Mouse (Mus musculus) 3134 (cell line): Measurements from ENCODE around the gene Tmem19.
A peak's percentile ranks its signal among the peaks of the same experiment; 100 is the strongest.

Experiments used
- DNase-seq: peaks from one replicate; pipeline ENCODE4 v3.0.0-alpha.2; 2011; ENCODE audit warnings: low spot score; ENCODE audit not compliant: insufficient read length; ENCODE audit errors: extremely low read depth

Gene Tmem19

DNA sequence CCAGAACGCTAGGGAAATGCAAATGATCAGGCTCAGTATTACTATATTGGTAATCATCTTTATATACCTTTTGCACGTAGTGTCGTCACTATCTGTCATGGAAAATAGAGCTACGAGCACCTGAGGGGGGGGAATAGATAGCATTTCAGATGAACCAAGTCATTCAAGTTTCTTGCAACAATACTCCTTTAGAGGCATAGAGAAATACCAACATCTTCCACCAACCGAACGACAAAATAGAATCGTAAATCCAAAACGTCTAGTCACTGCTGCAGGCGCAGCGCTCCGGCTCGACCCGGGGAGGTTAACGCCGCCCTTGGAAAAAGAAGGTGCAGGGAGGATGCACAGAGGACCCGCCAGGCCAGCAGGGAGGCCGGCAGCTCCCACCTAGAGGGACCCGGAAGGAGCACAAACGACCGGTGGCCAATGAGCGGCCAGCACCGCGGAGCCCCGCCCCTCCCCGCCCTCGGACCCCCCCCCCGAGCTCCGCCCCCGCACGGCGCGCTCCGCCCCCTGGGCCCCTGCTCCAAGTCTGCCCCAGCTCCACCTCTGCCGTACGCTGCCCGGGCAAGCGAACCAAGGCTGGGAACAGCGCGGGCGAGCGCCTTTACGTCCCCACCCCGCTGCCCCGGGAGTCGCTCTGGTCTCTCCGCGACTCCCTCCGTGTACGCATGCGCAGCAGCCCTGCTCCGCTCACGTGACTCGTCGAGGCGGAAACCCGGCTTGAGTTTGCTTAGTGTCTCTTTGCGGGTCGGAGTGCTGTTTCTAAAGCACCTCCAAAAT lies at the start of gene Tmem19:
Gene Tmem19 (minus strand): TSS at position 662 of the 783 bp plus-strand sequence.
- peak; percentile 98 for DNase-seq

GRCm38 (mm10) chr10:115406393-115406792 lies 44.1 kb upstream of the Tmem19 start:
- DNase-seq, result peak; percentile 28

DNA sequence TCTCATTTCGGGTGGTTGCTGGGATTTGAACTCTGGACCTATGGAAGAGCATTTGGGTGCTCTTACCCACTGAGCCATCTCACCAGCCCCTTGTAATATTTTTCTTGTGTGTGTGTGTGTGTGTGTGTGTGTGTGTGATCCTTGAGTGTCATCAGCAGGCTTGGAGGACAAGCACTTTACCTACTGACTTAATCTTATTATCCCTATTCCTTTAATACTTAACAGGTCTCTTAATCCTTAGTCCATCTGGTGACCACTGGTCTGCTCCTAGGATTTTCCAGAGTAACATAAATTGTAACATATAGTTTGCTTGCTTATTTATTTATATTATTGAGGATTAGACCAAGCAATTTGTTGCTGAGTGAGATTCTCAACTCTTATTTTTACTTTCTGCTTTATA lies 29.6 kb upstream of the Tmem19 start:
- DNase-seq, result no peak

- DNase-seq, result no peak
Observed at GRCm38 (mm10) chr10:115391076-115391475, 28.8 kb upstream of the Tmem19 start.

- DNase-seq, result no peak
Observed at GRCm38 (mm10) chr10:115387891-115388290, 25.6 kb upstream of the Tmem19 start.

GRCm38 (mm10) chr10:115385018-115386002 lies 23.0 kb upstream of the Tmem19 start:
- peak; percentile 82 for DNase-seq

DNA sequence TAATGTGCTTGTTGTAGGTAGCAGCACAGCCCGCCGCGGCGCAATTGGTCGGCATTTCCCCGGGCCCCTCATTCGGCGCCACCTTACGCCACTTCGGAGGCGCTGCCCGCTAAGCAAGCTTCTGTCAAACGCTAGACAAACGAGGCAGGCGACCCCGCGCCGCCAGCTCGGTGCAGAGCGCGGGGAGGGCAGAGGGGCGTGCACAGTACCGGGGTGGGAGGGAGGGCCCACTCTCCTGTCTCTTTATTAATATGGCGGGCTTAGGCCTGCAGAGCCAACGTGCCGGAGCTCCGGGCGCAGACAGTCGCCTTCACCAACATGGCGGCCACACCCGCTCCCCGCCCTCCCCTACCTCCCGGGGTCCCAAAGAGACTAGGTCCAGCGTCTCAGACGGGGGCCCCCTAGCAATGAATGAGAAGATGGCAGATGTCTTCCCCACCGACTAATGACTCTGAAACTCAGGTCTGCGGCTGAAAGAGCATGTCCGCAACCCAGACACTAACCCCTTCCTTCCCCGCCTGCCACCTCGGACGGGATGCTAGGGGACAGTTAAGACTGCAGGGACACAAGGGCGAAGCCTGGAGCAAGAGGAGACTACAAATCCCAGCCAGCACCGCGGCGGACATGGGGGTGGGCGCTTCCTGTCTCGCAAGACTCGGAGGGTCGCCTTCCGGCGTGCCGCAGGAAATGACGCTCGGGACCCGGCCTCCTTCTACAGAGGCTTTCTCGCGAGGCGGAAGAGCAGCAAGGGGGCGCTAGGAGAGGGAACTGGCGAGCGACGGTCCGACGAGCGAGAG lies 22.1 kb upstream of the Tmem19 start, which contains the start of the genes Thap2 and Zfc3h1:
Gene Thap2 (minus strand): TSS at position 223 of the 797 bp plus-strand sequence.
Gene Zfc3h1 (plus strand): TSS at position 739 of the 797 bp plus-strand sequence.
- DNase-seq, result peak; percentile 99

GRCm38 (mm10) chr10:115383644-115384220 lies 21.4 kb upstream of the Tmem19 start:
- no peak for DNase-seq

DNA sequence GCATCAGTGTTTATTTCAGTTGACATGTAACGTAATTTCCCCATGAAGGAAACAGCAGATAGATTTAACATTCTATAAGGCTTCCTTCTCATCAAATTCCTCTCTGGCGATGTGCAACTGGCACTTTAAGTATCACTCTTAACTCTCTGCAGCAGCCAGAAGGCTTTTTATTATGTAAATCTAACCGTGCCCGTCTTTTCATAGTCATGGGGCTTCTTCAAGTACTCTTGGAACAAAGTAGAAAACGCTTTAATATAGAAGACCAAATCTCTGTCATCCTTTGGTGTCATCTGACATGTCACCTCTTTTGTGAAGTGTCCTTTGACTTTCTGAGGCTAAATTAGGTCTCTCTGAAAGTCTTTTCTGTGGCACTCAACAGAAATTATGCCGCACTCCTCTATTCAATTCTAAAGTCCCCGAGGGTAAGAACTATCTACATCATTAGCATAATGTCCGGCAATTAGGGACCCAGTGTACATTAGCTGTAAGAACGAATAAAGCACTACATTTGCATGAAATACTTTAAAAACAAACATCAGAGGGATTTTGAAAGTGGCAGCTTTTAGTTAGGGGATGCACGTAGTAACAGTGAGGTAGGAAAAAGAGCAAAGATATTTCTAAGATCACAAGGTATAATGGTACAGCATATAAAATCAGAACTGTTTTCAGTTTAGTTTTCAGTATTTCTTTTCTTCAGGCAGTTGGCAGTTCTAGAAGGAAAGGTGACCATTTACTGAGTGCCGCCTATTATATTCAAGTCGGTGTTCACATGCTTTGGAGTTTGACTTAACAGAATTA lies 20.7 kb upstream of the Tmem19 start:
- DNase-seq, result no peak

- DNase-seq, result no peak
Observed at GRCm38 (mm10) chr10:115381506-115382084, 19.3 kb upstream of the Tmem19 start.

DNA sequence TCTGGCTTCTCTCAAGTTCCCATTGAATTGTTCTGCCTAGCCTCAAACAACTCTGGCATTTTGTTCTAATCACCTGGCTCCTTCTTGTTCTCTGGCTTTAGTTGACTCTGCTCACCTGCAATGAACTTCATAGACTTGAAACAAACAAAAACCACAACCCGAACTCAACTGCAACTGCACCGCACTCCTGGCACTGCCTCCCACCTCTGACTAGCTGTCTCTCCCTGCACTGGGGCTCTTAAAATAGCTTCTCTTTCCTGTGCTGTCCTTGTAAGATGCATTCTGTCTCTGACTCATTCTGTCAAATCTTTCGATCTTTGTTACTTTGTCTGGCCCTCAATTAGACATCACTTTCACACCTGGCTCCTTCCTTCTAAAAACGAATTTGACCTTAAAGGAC lies 850 bp upstream of the Tmem19 start:
- peak; percentile 53 for DNase-seq

GRCm38 (mm10) chr10:115362623-115362964 lies 293 bp upstream of the Tmem19 start:
- no peak for DNase-seq

- no peak for DNase-seq
Observed at GRCm38 (mm10) chr10:115359066-115359465, 3.2 kb downstream of the Tmem19 start.

DNA sequence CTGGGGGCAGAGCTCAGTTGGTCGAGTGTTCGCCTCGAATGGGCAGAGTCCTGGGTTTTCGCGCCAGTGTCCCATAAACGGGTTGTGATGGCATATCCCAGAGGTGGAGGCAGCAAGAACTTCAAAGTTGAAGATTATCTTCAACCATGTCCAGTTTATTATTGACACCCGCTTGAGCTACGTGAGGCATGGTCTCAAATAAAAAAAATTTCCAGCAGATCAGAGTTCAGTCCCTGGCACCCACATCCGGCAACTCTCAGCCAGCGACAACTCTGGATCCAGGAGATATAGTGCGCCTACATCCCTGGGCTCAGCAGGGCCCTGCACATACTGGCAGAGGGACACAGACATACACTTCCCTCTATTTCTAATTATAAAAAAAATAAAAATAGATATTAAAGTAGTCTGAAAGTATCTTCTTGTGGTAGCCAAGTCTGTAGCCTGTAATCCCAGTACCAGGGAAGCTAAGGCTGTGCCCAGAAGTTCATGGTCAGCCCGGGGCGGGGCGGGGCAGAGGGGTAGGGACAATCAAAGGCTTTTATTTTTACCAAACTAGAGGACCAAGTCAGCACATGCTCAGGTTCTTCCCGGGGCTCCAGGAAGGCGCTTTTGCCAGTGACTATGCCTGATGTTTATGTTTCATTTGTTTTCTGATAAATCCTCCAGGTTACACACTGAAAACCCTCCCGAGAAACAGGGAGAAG lies 3.9 kb downstream of the Tmem19 start:
- no peak for DNase-seq

DNA sequence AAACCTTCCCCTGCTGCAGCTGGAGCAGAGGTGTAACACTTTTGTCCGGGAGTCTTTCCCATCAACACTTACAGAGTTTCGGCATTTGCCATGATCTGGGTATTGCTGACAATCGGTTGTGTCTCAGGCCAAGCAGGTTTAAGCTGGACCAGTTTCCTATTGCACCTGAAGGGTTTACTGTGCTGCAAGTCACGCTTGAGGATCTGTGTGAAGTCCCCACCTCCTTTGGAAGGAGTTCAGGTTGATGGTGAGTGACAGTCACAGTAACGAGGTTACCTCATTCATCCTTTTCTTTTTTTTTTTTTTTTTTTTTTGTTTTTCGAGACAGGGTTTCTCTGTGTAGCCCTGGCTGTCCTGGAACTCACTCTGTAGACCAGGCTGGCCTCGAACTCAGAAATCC lies 6.2 kb downstream of the Tmem19 start:
- no peak for DNase-seq

- no peak for DNase-seq
Observed at GRCm38 (mm10) chr10:115355016-115355415, 7.3 kb downstream of the Tmem19 start.

GRCm38 (mm10) chr10:115354553-115354952 lies 7.7 kb downstream of the Tmem19 start:
- DNase-seq, result peak; percentile 27

DNA sequence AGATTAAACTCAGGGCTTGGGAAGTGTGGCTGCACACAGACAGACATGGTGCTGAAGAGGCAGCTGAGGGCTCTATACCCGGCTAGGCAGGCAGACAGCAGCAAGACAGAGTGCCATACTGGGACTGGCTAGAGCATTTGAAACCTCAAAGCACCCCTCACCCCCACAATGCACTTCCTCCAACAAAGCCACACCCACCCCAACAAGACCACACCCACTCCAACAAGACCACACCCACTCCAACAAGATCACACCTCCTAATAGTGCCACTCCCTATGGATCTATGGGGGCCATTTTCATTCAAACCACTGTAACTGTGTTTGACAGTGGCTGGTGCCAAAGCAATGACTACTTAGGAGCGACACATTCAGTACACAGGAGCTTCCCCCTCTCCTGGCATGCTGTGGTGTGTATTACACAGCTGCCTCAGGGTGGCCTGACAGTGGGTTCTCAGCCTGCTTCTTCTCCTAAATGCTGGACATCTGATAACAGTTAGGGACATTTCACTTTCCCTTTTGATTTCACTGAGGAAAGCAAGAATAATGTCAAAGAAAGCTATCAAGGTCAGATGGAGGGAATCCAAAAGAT lies 11.4 kb downstream of the Tmem19 start:
- DNase-seq, result no peak
